Mouse (Mus musculus) forebrain, embryonic 16.5 days (tissue): Measurements from ENCODE around the gene Eps8. TPM values are rescaled to one million over a fixed set of nuclear protein-coding genes. Genes with fewer than 3 reads are reported as not detected.

Source experiments
- ATAC-seq: fragments of 200-750 bp; cut with Nextera tagmentation; 2 replicates; pipeline ENCODE4 v1.8.0; 2017; ENCODE audit warnings: mild to moderate bottlenecking, moderate library complexity
- H3K27ac ChIP-seq: fragments of 300-500 bp; sonication (generic); 2 replicates; pipeline ENCODE4 v1.5.1; 2014; ENCODE audit warnings: low read length, control low read depth
- H3K27me3 ChIP-seq: fragments of 300-500 bp; sonication (generic); replicated peaks from 2 replicates; pipeline ENCODE4 v1.6.1; 2014; ENCODE audit warnings: low read length; ENCODE audit not compliant: control insufficient read depth, insufficient read depth
- H3K36me3 ChIP-seq: fragments of 300-500 bp; sonication (generic); 2 replicates; pipeline ENCODE4 v1.6.1; 2014; ENCODE audit not compliant: control insufficient read depth, insufficient read depth
- H3K4me1 ChIP-seq: fragments of 300-500 bp; sonication (generic); replicated peaks from 2 replicates; pipeline ENCODE4 v1.6.1; 2014; ENCODE audit warnings: low read length; ENCODE audit not compliant: control insufficient read depth, insufficient read depth
- H3K4me2 ChIP-seq: fragments of 300-500 bp; sonication (generic); 2 replicates; pipeline ENCODE4 v1.6.1; 2014; ENCODE audit warnings: mild to moderate bottlenecking, low read length, control low read depth
- H3K4me3 ChIP-seq: fragments of 300-500 bp; sonication (generic); replicated peaks from 2 replicates; pipeline ENCODE4 v1.5.1; 2014; ENCODE audit warnings: mild to moderate bottlenecking, low read length, control low read depth
- H3K9ac ChIP-seq: fragments of 300-500 bp; sonication (generic); replicated peaks from 2 replicates; pipeline ENCODE4 v1.6.1; 2014; ENCODE audit warnings: low read depth, low read length, control low read depth
- H3K9me3 ChIP-seq: fragments of 300-500 bp; sonication (generic); 2 replicates; pipeline ENCODE4 v1.6.1; 2016; ENCODE audit warnings: low read length; ENCODE audit not compliant: control insufficient read depth
- WGBS: fragments of 180-500 bp; shearing (Covaris S2); extraction: QIAGEN DNeasy Blood & Tissue Kit; methylation state at CpG from one replicate; pipeline ENCODE4 v1.1.7; 2014; 5-methylcytosine and 5-hydroxymethylcytosine counted together
- polyA plus RNA-seq: library from polyadenylated mRNA; unstranded; fragments of >200 nt; fragmentation: Nextera tagmentation; extraction: Ambion mirVana; gene quantifications from 2 replicates; pipeline ENCODE4 v1.2.1, GENCODE M21; 2015

Gene Eps8
- polyA plus RNA-seq, 1 experiment from 2014 or later = 20.9 TPM

- WGBS = 78% methylated on average over 5 of the region's 5 CpGs
- Histone ChIP-seq H3K4me2 (no peak overlapping the region), H3K4me1 (no peaks in the 10 kb centered on the region), H3K27me3 (no peaks in the 10 kb centered on the region), H3K36me3 (no peaks in the 10 kb centered on the region), H3K9me3 (no peaks in the 10 kb centered on the region), H3K4me3 (no peak overlapping the region), H3K9ac (no peak overlapping the region), H3K27ac (no peak overlapping the region)
- ATAC-seq = no peak
Measured at GRCm38 (mm10) chr6:137636131-137636530, 18.5 kb downstream of the Eps8 start.

GRCm38 (mm10) chr6:137633626-137634025, 21.1 kb downstream of the Eps8 start:
- H3K9me3 ChIP-seq = no peaks in the 10 kb centered on the region
- no peak for ATAC-seq

GRCm38 (mm10) chr6:137633121-137633520, 21.6 kb downstream of the Eps8 start:
- no peak overlapping the region for H3K4me2 ChIP-seq
- no peak overlapping the region for H3K27ac ChIP-seq
- H3K4me1 ChIP-seq = peaks cover 4% of the 10 kb centered on the region
- H3K9me3 ChIP-seq = no peaks in the 10 kb centered on the region
- no peak for ATAC-seq
- H3K36me3 ChIP-seq = no peaks in the 10 kb centered on the region
- H3K9ac ChIP-seq = no peak overlapping the region
- no peaks in the 10 kb centered on the region for H3K27me3 ChIP-seq
- WGBS = 85% methylated on average over 8 of the region's 8 CpGs
- no peak overlapping the region for H3K4me3 ChIP-seq

More at GRCm38 (mm10) chr6:137633626-137634025, 21.1 kb downstream of the Eps8 start:
- Histone ChIP-seq H3K9ac (no peak overlapping the region), H3K4me3 (no peak overlapping the region), H3K4me1 (peaks cover 4% of the 10 kb centered on the region), H3K36me3 (no peaks in the 10 kb centered on the region), H3K27ac (no peak overlapping the region), H3K27me3 (no peaks in the 10 kb centered on the region), H3K4me2 (no peak overlapping the region)
- 32% methylated on average over 4 of the region's 4 CpGs for WGBS

GRCm38 (mm10) chr6:137630387-137630786, 24.3 kb downstream of the Eps8 start:
- Histone ChIP-seq H3K36me3 (no peaks in the 10 kb centered on the region), H3K4me2 (no peak overlapping the region), H3K27me3 (no peaks in the 10 kb centered on the region), H3K27ac (no peak overlapping the region), H3K9ac (no peak overlapping the region), H3K4me3 (no peak overlapping the region), H3K9me3 (no peaks in the 10 kb centered on the region), H3K4me1 (peaks cover 4% of the 10 kb centered on the region)
- WGBS = 92% methylated on average over 13 of the region's 13 CpGs
- ATAC-seq = no peak

- H3K27ac ChIP-seq = no peak overlapping the region
- H3K27me3 ChIP-seq = no peaks in the 10 kb centered on the region
- H3K4me2 ChIP-seq = no peak overlapping the region
- 42% methylated on average over 13 of the region's 13 CpGs for WGBS
- peak; percentile 69 for ATAC-seq
- no peak overlapping the region for H3K9ac ChIP-seq
- H3K9me3 ChIP-seq = no peaks in the 10 kb centered on the region
- H3K4me1 ChIP-seq = peaks cover 4% of the 10 kb centered on the region
- H3K36me3 ChIP-seq = no peaks in the 10 kb centered on the region
- no peak overlapping the region for H3K4me3 ChIP-seq
Measured at GRCm38 (mm10) chr6:137629603-137630231, 25.0 kb downstream of the Eps8 start.

- peaks cover 4% of the 10 kb centered on the region for H3K4me1 ChIP-seq
- no peak overlapping the region for H3K9ac ChIP-seq
- ATAC-seq = no peak
- no peaks in the 10 kb centered on the region for H3K27me3 ChIP-seq
- no peak overlapping the region for H3K4me2 ChIP-seq
- no peak overlapping the region for H3K4me3 ChIP-seq
- no peaks in the 10 kb centered on the region for H3K36me3 ChIP-seq
- no peak overlapping the region for H3K27ac ChIP-seq
- no peaks in the 10 kb centered on the region for H3K9me3 ChIP-seq
- WGBS = 92% methylated on average over 6 of the region's 6 CpGs
Measured at GRCm38 (mm10) chr6:137628715-137629114, 26.0 kb downstream of the Eps8 start.

GRCm38 (mm10) chr6:137621021-137621420, 33.7 kb downstream of the Eps8 start:
- Histone ChIP-seq H3K4me3 (no peak overlapping the region), H3K36me3 (no peaks in the 10 kb centered on the region), H3K27me3 (no peaks in the 10 kb centered on the region), H3K9ac (no peak overlapping the region), H3K4me2 (no peak overlapping the region), H3K27ac (no peak overlapping the region), H3K4me1 (no peaks in the 10 kb centered on the region), H3K9me3 (no peaks in the 10 kb centered on the region)
- ATAC-seq = no peak
- WGBS = 92% methylated on average over 2 of the region's 2 CpGs

- Histone ChIP-seq H3K9me3 (no peaks in the 10 kb centered on the region), H3K4me3 (no peak overlapping the region), H3K4me2 (no peak overlapping the region), H3K27me3 (no peaks in the 10 kb centered on the region), H3K4me1 (no peaks in the 10 kb centered on the region), H3K9ac (no peak overlapping the region), H3K36me3 (no peaks in the 10 kb centered on the region), H3K27ac (no peak overlapping the region)
- no peak for ATAC-seq
- 43% methylated on average over 4 of the region's 4 CpGs for WGBS
Measured at GRCm38 (mm10) chr6:137613903-137614302, 40.8 kb downstream of the Eps8 start.

- WGBS = 61% methylated on average over 2 of the region's 2 CpGs
- H3K27me3 ChIP-seq = no peaks in the 10 kb centered on the region
- ATAC-seq = no peak
Measured at GRCm38 (mm10) chr6:137612071-137612547, 42.6 kb downstream of the Eps8 start.

More at GRCm38 (mm10) chr6:137612071-137612547, 42.6 kb downstream of the Eps8 start:
- Histone ChIP-seq H3K27ac (no peak overlapping the region), H3K36me3 (no peaks in the 10 kb centered on the region), H3K4me1 (no peaks in the 10 kb centered on the region), H3K4me3 (no peak overlapping the region), H3K9ac (no peak overlapping the region), H3K4me2 (no peak overlapping the region), H3K9me3 (no peaks in the 10 kb centered on the region)
